Mouse (Mus musculus) CH12.LX (cell line): ENCODE data around the gene Ugt1a8.

Experiments
- EP300 ChIP-seq: IDR thresholded peaks from 2 replicates; pipeline ENCODE4 v1.6.1; 2011; ENCODE audit warnings: low read length, improper control_type of control experiment
- MAX ChIP-seq: IDR thresholded peaks from 2 replicates; pipeline ENCODE4 v1.6.1; 2011; ENCODE audit warnings: low read length, improper control_type of control experiment

- TF ChIP-seq MAX, result no peak
- TF ChIP-seq EP300, result no peak
Measured at GRCm38 (mm10) chr1:88197443-88197842, 109.8 kb downstream of the Ugt1a8 start.
